ENCODE assay signal across 22 mouse cellular contexts in genomic region chr3:136166033-136166361, GRCm38 (mm10).
A peak's percentile ranks its signal among the peaks of the same experiment; 100 is the strongest.
DNase-seq lines count a peak whose midpoint lies in the region; ATAC-seq and TF ChIP-seq lines count a peak whose summit lies in the region.
"Had no signal": no experiment of that assay in that cellular context is flagged by ENCODE, and none has a peak within 500 bp of the region (broad histone marks: within the 10 kb centered on the region; RNA-seq: fewer than 3 reads in every experiment).

No protein-coding gene starts in this region.

- H3K27ac ChIP-seq in forebrain, embryonic 16.5 days (ENCODE audit: low read length): no peak overlapping the region
- no peak overlapping the region for H3K27ac ChIP-seq in forebrain, postnatal 0 days (ENCODE audit: low read depth, low read length)
- H3K27ac ChIP-seq in left cerebral cortex, adult 2 months: peak overlapping the region; percentile 46; the same call in 1 of the 2 replicates
- H3K27ac ChIP-seq: embryonic facial prominence, embryonic 10.5 days; embryonic facial prominence, embryonic 13.5 days; forebrain, embryonic 13.5 days; heart, embryonic 15.5 days; hindbrain, embryonic 10.5 days; hindbrain, embryonic 13.5 days; intestine, embryonic 15.5 days had no signal

- no peak for TF ChIP-seq CTCF in forebrain, postnatal 0 days (IDR thresholded peaks at IDR 0.05; ENCODE audit: low read depth)
- TF ChIP-seq CTCF in left cerebral cortex, adult 2 months (IDR thresholded peaks at IDR 0.05): no peak

- peak; percentile 63 for DNase-seq in cerebellum, adult 11-12 months
- DNase-seq in cerebellum, adult 9-10 months: no peak
- DNase-seq in forebrain, postnatal 0 days: no peak
- no peak for DNase-seq in left cerebral cortex, adult 2 months (ENCODE audit: extremely low spot score in 1 of 2, low spot score in 2 of 2)
- DNase-seq in left cerebral cortex, postnatal 4 days: no peak
- DNase-seq in lung, adult 18-20 months: no peak
- DNase-seq: adrenal gland, adult 8-10 months; embryo, embryonic 11 days; kidney, adult 11 months; kidney, adult 8-10 months had no signal

- 80% methylated on average over 2 of the region's 2 CpGs for WGBS in forebrain, embryonic 16.5 days
- WGBS in forebrain, postnatal 0 days: 59% methylated on average over 2 of the region's 2 CpGs

- H3K36me3 ChIP-seq in forebrain, embryonic 16.5 days (ENCODE audit: control insufficient read depth, insufficient read depth): no peaks in the 10 kb centered on the region
- H3K36me3 ChIP-seq in forebrain, postnatal 0 days (ENCODE audit: insufficient read depth): no peaks in the 10 kb centered on the region
- H3K36me3 ChIP-seq: embryonic facial prominence, embryonic 10.5 days; embryonic facial prominence, embryonic 13.5 days; heart, embryonic 12.5 days; heart, embryonic 15.5 days; hindbrain, embryonic 10.5 days; hindbrain, embryonic 13.5 days; intestine, embryonic 15.5 days had no signal

- no peaks in the 10 kb centered on the region for H3K27me3 ChIP-seq in forebrain, embryonic 16.5 days (replicated peaks; ENCODE audit: control insufficient read depth, insufficient read depth, low read length)
- H3K27me3 ChIP-seq in forebrain, postnatal 0 days (ENCODE audit: insufficient read depth, low read length): no peaks in the 10 kb centered on the region
- H3K27me3 ChIP-seq: embryonic facial prominence, embryonic 13.5 days; forebrain, embryonic 13.5 days; heart, embryonic 12.5 days; heart, embryonic 15.5 days; hindbrain, embryonic 13.5 days; intestine, embryonic 15.5 days had no signal

- ATAC-seq in forebrain, embryonic 16.5 days: peak; percentile 36; the same call in 1 of the 2 replicates
- ATAC-seq in forebrain, postnatal 0 days: no peak
- ATAC-seq: activated CD4-positive, CD25-positive, alpha-beta regulatory T cell, adult 4 months; CD4-positive, CD25-positive, alpha-beta regulatory T cell, adult 4 months; intestine, embryonic 15.5 days had no signal

- no peak overlapping the region for H3K4me2 ChIP-seq in forebrain, embryonic 16.5 days (ENCODE audit: low read length)
- H3K4me2 ChIP-seq in forebrain, postnatal 0 days (ENCODE audit: low read depth): no peak overlapping the region
- H3K4me2 ChIP-seq: embryonic facial prominence, embryonic 13.5 days; forebrain, embryonic 13.5 days; heart, embryonic 12.5 days; heart, embryonic 15.5 days; hindbrain, embryonic 13.5 days; intestine, embryonic 15.5 days had no signal

- no peaks in the 10 kb centered on the region for H3K9me3 ChIP-seq in forebrain, embryonic 16.5 days (ENCODE audit: control insufficient read depth, low read length)
- no peaks in the 10 kb centered on the region for H3K9me3 ChIP-seq in forebrain, postnatal 0 days (ENCODE audit: low read length)
- H3K9me3 ChIP-seq: embryonic facial prominence, embryonic 10.5 days; embryonic facial prominence, embryonic 13.5 days; forebrain, embryonic 13.5 days; heart, embryonic 12.5 days; heart, embryonic 15.5 days; hindbrain, embryonic 10.5 days; hindbrain, embryonic 13.5 days; intestine, embryonic 15.5 days had no signal

- H3K4me1 ChIP-seq in forebrain, embryonic 16.5 days (replicated peaks; ENCODE audit: control insufficient read depth, insufficient read depth, low read length): 0 out of 2 replicates have a peak, but pooled peaks cover 2% of the 10 kb centered on the region
- H3K4me1 ChIP-seq in forebrain, postnatal 0 days (ENCODE audit: insufficient read depth): no peaks in the 10 kb centered on the region
- H3K4me1 ChIP-seq: embryonic facial prominence, embryonic 10.5 days; embryonic facial prominence, embryonic 13.5 days; forebrain, embryonic 13.5 days; heart, embryonic 12.5 days; heart, embryonic 15.5 days; hindbrain, embryonic 13.5 days; intestine, embryonic 15.5 days had no signal

- intact Hi-C loops in left cerebral cortex, adult 2 months (cut with DNase I): loop anchor here (10.0 kb wide), 4 partner anchors 121 to 289 kb away; partner anchors contain the start of gene Bank1
- intact Hi-C loops in left cerebral cortex, postnatal 4 days (cut with DNase I): no loop called here

- H3K4me3 ChIP-seq in forebrain, embryonic 16.5 days (replicated peaks; ENCODE audit: low read length): no peak overlapping the region
- H3K4me3 ChIP-seq in forebrain, postnatal 0 days (ENCODE audit: low read depth, low read length): no peak overlapping the region
- no peak overlapping the region for H3K4me3 ChIP-seq in left cerebral cortex, adult 2 months
- H3K4me3 ChIP-seq: embryonic facial prominence, embryonic 10.5 days; embryonic facial prominence, embryonic 13.5 days; erythroblast, embryonic 14.5 days; forebrain, embryonic 13.5 days; heart, embryonic 12.5 days; heart, embryonic 15.5 days; hindbrain, embryonic 10.5 days; hindbrain, embryonic 13.5 days; intestine, embryonic 15.5 days had no signal

- no peak overlapping the region for H3K9ac ChIP-seq in forebrain, embryonic 16.5 days (replicated peaks; ENCODE audit: low read depth, low read length)
- H3K9ac ChIP-seq in forebrain, postnatal 0 days: no peak overlapping the region
- H3K9ac ChIP-seq: embryonic facial prominence, embryonic 13.5 days; forebrain, embryonic 13.5 days; heart, embryonic 12.5 days; heart, embryonic 15.5 days; hindbrain, embryonic 13.5 days; intestine, embryonic 15.5 days had no signal
